Mouse (Mus musculus) lung, postnatal 14 days (tissue): ENCODE data around the gene Cdc5l.
"Not testable (repeated sequence)": the region's sequence is repeated elsewhere in the genome, so short reads cannot be mapped to it uniquely, and the experiment has no call there.

ENCODE experiments used
- DNase-seq: peaks from one replicate; pipeline ENCODE4 v3.0.0; 2021

Gene Cdc5l

GRCm38 (mm10) chr17:45432706-45433398 is 685 bp downstream of the Cdc5l start:
- no peak for DNase-seq

GRCm38 (mm10) chr17:45432007-45432406 is 1.5 kb downstream of the Cdc5l start:
- no peak for DNase-seq

- no peak for DNase-seq
Observed at GRCm38 (mm10) chr17:45417387-45417786, 16.1 kb downstream of the Cdc5l start.

- not testable (repeated sequence) for DNase-seq
Observed at GRCm38 (mm10) chr17:45411617-45412016, 21.9 kb downstream of the Cdc5l start.

- no peak for DNase-seq
Observed at GRCm38 (mm10) chr17:45408719-45409118, 24.8 kb downstream of the Cdc5l start.

- no peak for DNase-seq
Observed at GRCm38 (mm10) chr17:45406281-45406680, 27.3 kb downstream of the Cdc5l start.

- peak; percentile 68 for DNase-seq
Observed at GRCm38 (mm10) chr17:45403207-45403606, 30.3 kb downstream of the Cdc5l start.

GRCm38 (mm10) chr17:45402601-45403000 is 30.9 kb downstream of the Cdc5l start:
- no peak for DNase-seq

- no peak for DNase-seq
Observed at GRCm38 (mm10) chr17:45402126-45402525, 31.4 kb downstream of the Cdc5l start.

GRCm38 (mm10) chr17:45401126-45401905 is 32.2 kb downstream of the Cdc5l start:
- DNase-seq: no peak

- DNase-seq: no peak
Observed at GRCm38 (mm10) chr17:45398021-45398420, 35.5 kb downstream of the Cdc5l start.

- DNase-seq: no peak
Observed at GRCm38 (mm10) chr17:45397541-45397940, 36.0 kb downstream of the Cdc5l start.

GRCm38 (mm10) chr17:45394612-45395011 is 38.9 kb downstream of the Cdc5l start:
- DNase-seq: no peak

- DNase-seq: no peak
Observed at GRCm38 (mm10) chr17:45393765-45394164, 39.8 kb downstream of the Cdc5l start.

- no peak for DNase-seq
Observed at GRCm38 (mm10) chr17:45389896-45390295, 43.6 kb downstream of the Cdc5l start.

- no peak for DNase-seq
Observed at GRCm38 (mm10) chr17:45386986-45387385, 46.6 kb downstream of the Cdc5l start.

GRCm38 (mm10) chr17:45383305-45383704 is 50.2 kb downstream of the Cdc5l start:
- DNase-seq: no peak

- DNase-seq: no peak
Observed at GRCm38 (mm10) chr17:45379271-45379784, 54.2 kb downstream of the Cdc5l start.

- no peak for DNase-seq
Observed at GRCm38 (mm10) chr17:45377323-45377722, 56.2 kb downstream of the Cdc5l start.

- DNase-seq: peak; percentile 81
Observed at GRCm38 (mm10) chr17:45373987-45374608, 59.4 kb downstream of the Cdc5l start.

GRCm38 (mm10) chr17:45371042-45371441 is 62.5 kb downstream of the Cdc5l start:
- no peak for DNase-seq

GRCm38 (mm10) chr17:45370535-45370934 is 63.0 kb downstream of the Cdc5l start:
- no peak for DNase-seq

GRCm38 (mm10) chr17:45364871-45365270 is 68.7 kb downstream of the Cdc5l start:
- no peak for DNase-seq

- no peak for DNase-seq
Observed at GRCm38 (mm10) chr17:45360950-45361349, 72.6 kb downstream of the Cdc5l start.
